Mouse (Mus musculus): Measurements from ENCODE around the gene Pcx. TPM values are rescaled to one million over a fixed set of nuclear protein-coding genes. Genes with fewer than 3 reads are reported as not detected.

Gene Pcx
- polyA plus RNA-seq, 2 experiments = 16.4 to 25.6 TPM

DNA sequence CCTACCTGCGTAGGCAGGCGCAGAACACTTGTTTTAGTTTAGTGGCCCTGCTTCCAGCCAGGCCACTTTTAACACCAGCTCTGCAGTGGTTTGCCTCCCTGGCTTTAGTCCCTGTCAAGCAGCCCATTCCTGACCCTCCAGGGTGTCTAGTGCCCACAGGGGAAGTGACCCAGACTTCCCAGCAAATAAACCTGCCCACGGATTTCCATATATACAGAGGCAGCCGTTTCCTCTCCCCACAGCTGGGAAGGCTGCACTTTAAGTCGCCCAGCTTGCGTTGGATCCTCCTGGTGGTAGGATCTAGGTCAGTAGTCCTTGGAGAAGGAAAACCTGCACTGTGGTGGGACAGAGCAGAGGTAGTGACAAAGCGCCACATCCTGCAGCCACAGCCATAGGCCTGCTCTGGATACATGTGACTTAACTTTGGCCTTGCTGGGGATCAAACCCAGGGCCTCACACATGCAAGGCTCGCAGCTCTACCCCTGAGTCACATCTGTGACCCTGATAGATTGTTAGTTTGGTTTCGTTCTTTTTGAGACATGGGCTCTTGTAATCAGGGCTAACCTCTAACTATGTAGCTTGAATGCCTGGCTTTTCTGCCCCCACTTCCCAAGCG lies 19.1 kb upstream of the Pcx start:
- H3K36me3 ChIP-seq (replicated peaks; ENCODE audit: control insufficient read depth, insufficient read depth, low read depth) = no peaks in the 10 kb centered on the region
- no peak overlapping the region for H3K9ac ChIP-seq (replicated peaks)
- no peak overlapping the region for H3K4me2 ChIP-seq (ENCODE audit: low read depth)
- no peak for DNase-seq (ENCODE audit: low read depth in 3 of 3, low spot score in 3 of 3)
- WGBS (ENCODE audit: insufficient replicate concordance) = 58% methylated on average over 10 of the region's 10 CpGs
- H3K9me3 ChIP-seq (ENCODE audit: control insufficient read depth, low read length) = no peaks in the 10 kb centered on the region
- no peaks in the 10 kb centered on the region for H3K4me1 ChIP-seq (replicated peaks; ENCODE audit: control insufficient read depth in 2 of 2, insufficient read depth in 2 of 2, low read length in 1 of 2)
- no peak overlapping the region for H3K4me3 ChIP-seq (ENCODE audit: insufficient read depth in 1 of 2, low read depth in 2 of 2, low read length in 2 of 2)
- H3K27ac ChIP-seq = no peak overlapping the region
- no peaks in the 10 kb centered on the region for H3K27me3 ChIP-seq (ENCODE audit: control insufficient read depth, insufficient read depth, low read length)
- TF ChIP-seq CTCF (IDR thresholded peaks at IDR 0.05; ENCODE audit: low read depth) = no peak
- no peak for TF ChIP-seq EP300 (IDR thresholded peaks at IDR 0.05; ENCODE audit: low read depth)
- ATAC-seq (ENCODE audit: insufficient read depth) = no peak

DNA sequence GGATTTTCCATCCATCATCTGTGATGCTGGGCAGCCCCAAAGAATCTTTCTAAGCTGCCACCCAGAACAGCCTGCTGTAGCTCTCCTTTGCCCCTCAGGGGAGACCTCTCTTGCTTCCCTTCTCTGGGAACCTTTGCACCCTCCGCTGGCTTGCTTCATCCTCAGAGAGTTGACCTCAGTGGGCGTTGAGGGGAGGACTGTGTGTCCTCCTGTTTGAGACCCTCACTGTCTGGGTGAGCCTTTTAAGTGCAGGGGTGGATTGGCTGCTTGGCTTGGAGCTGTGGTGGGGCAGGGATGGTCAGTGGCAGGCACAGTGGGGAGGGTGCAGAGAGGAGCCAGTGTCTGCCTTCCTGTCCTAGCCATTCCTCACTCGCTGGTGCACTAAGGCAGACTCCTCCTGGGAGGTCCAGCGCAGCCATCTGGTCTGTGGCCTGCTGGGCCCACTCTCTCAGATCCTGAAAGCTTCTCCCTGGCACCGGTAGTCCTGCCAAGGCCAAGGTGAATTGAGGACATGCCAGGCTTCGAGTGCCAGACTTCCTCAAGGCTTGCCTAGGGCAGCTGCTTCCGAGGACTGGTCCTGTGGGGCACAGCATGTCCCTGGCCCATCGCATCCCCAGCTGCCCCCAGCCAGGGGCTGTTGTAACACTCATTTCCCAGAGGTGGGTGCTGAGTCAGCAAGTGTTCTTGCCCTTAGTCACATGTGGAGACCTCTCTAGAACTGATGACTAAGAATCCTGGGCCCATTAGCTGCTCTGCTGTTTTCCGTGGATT lies 17.6 kb upstream of the Pcx start:
- WGBS (ENCODE audit: insufficient replicate concordance) = 49% methylated on average over 9 of the region's 9 CpGs
- no peak overlapping the region for H3K9ac ChIP-seq (replicated peaks)

DNA sequence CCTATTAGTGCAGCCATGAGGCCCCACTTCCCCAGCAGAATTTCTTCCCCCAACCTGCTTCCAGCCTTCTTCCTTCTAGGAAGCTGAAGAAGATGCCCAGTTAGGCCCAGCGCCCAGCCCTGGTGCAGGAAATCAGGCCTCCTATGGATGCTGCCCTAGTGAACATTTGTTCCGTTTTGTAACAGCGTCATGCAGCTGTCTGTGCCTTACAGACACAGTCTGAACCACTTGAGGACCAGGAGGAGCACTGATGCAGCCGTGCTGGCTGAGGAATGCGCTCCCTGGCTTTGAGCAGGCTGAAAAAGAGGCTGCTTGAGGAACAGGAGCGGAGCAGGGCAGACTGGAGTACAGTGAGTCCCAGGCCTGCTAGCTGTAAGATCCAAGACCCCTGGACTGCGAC lies 15.6 kb upstream of the Pcx start:
- peaks cover 3 to 8% of the 10 kb centered on the region in 2 experiments; a peak in 3 of 4 replicates for H3K4me1 ChIP-seq (replicated peaks; ENCODE audit: control insufficient read depth in 2 of 2, insufficient read depth in 2 of 2, low read length in 1 of 2)

More for the DNA sequence above, 17.6 kb upstream of the Pcx start:
- Histone ChIP-seq H3K4me1 (replicated peaks; ENCODE audit: control insufficient read depth in 2 of 2, insufficient read depth in 2 of 2, low read length in 1 of 2) (peaks cover 0 to 4% of the 10 kb centered on the region in 2 experiments; a peak in 3 of 4 replicates), H3K4me3 (ENCODE audit: insufficient read depth in 1 of 2, low read depth in 2 of 2, low read length in 2 of 2) (no peak overlapping the region), H3K9me3 (ENCODE audit: control insufficient read depth, low read length) (no peaks in the 10 kb centered on the region), H3K36me3 (replicated peaks; ENCODE audit: control insufficient read depth, insufficient read depth, low read depth) (no peaks in the 10 kb centered on the region), H3K27ac (no peak overlapping the region), H3K27me3 (ENCODE audit: control insufficient read depth, insufficient read depth, low read length) (no peaks in the 10 kb centered on the region), H3K4me2 (ENCODE audit: low read depth) (no peak overlapping the region)
- no peak for DNase-seq (ENCODE audit: low read depth in 3 of 3, low spot score in 3 of 3)
- no peak for ATAC-seq (ENCODE audit: insufficient read depth)
- TF ChIP-seq EP300 (IDR thresholded peaks at IDR 0.05; ENCODE audit: low read depth) (no peak), CTCF (IDR thresholded peaks at IDR 0.05; ENCODE audit: low read depth) (no peak)

DNA sequence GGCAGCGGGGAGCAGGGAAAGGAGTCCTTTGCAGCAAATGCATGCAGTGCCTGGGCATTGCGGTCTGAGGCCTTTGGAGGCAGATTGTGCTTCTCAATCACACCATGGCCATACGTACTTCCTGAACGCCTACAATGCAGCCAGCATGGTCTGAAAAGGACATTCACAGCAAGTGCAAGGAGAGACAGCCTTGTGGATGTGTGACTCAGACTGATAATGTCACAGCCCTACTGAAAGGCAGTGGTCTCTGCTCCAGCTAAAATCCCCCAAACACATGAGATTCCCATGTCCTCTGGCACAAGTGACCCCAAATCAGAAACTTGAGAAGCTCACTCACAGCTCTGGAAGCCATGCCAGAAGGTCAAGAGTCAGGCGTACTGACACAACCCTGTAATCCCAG lies 14.5 kb upstream of the Pcx start:
- TF ChIP-seq EP300 (IDR thresholded peaks at IDR 0.05; ENCODE audit: low read depth) = no peak
- WGBS (ENCODE audit: insufficient replicate concordance) = 66% methylated on average over 5 of the region's 5 CpGs
- Histone ChIP-seq H3K4me2 (ENCODE audit: low read depth) (no peak overlapping the region), H3K9ac (replicated peaks) (no peak overlapping the region), H3K4me3 (ENCODE audit: insufficient read depth in 1 of 2, low read depth in 2 of 2, low read length in 2 of 2) (no peak overlapping the region), H3K4me1 (replicated peaks; ENCODE audit: control insufficient read depth in 2 of 2, insufficient read depth in 2 of 2, low read length in 1 of 2) (peaks cover 3 to 8% of the 10 kb centered on the region in 2 experiments; a peak in 3 of 4 replicates), H3K27me3 (ENCODE audit: control insufficient read depth, insufficient read depth, low read length) (no peaks in the 10 kb centered on the region), H3K27ac (no peak overlapping the region), H3K9me3 (ENCODE audit: control insufficient read depth, low read length) (no peaks in the 10 kb centered on the region), H3K36me3 (replicated peaks; ENCODE audit: control insufficient read depth, insufficient read depth, low read depth) (no peaks in the 10 kb centered on the region)
- no peak for DNase-seq (ENCODE audit: low read depth in 3 of 3, low spot score in 3 of 3)
- ATAC-seq (ENCODE audit: insufficient read depth) = no peak

More for the DNA sequence above, 15.6 kb upstream of the Pcx start:
- no peak overlapping the region for H3K4me2 ChIP-seq (ENCODE audit: low read depth)
- no peak for DNase-seq (ENCODE audit: low read depth in 3 of 3, low spot score in 3 of 3)
- H3K9me3 ChIP-seq (ENCODE audit: control insufficient read depth, low read length) = no peaks in the 10 kb centered on the region
- no peak overlapping the region for H3K9ac ChIP-seq (replicated peaks)
- TF ChIP-seq CTCF (IDR thresholded peaks at IDR 0.05; ENCODE audit: low read depth) (no peak), EP300 (IDR thresholded peaks at IDR 0.05; ENCODE audit: low read depth) (no peak)
- 66% methylated on average over 7 of the region's 7 CpGs for WGBS (ENCODE audit: insufficient replicate concordance)
- H3K36me3 ChIP-seq (replicated peaks; ENCODE audit: control insufficient read depth, insufficient read depth, low read depth) = no peaks in the 10 kb centered on the region
- no peak overlapping the region for H3K4me3 ChIP-seq (ENCODE audit: insufficient read depth in 1 of 2, low read depth in 2 of 2, low read length in 2 of 2)
- ATAC-seq (ENCODE audit: insufficient read depth) = no peak
- H3K27me3 ChIP-seq (ENCODE audit: control insufficient read depth, insufficient read depth, low read length) = no peaks in the 10 kb centered on the region
- H3K27ac ChIP-seq = no peak overlapping the region

DNA sequence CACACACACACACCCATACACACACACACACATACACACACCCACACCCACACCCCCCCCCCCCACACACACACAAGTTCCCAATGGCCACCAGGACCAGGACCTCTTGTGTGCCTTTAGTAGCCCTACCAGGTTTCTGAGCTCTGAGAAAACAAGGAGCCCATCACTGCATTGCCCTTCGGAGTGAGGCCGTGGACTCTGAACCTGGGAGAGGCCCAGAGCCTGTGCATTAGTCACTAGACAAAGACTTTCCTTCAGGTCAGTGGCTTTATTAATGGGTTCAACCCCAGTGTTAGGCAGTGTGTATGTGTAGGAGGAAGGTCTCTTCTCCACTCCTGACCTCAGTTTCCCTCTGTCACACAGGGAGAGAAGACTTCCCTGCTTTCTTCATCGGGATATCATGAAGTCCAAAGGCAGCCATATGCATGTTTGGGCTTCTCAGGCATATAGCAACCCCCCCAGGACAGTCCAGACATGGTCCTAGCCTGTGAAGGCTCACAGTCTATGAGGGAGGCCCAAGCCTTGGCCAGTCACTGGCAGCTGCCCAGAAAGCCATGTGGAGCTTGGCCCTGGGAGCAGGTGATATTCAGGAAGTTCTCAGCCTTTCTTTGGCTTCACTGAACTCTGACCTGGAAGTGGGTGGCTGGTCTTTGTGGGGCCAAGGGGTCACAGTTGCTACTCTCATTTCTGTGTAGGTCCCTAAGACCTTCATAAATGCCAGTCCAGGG lies 13.6 kb upstream of the Pcx start:
- DNase-seq (ENCODE audit: low read depth in 3 of 3, low spot score in 3 of 3) (no peak), ATAC-seq (ENCODE audit: insufficient read depth) (no peak)
- no peak overlapping the region for H3K9ac ChIP-seq (replicated peaks)
- no peak overlapping the region for H3K4me2 ChIP-seq (ENCODE audit: low read depth)
- H3K27me3 ChIP-seq (ENCODE audit: control insufficient read depth, insufficient read depth, low read length) = no peaks in the 10 kb centered on the region
- H3K27ac ChIP-seq = no peak overlapping the region
- H3K9me3 ChIP-seq (ENCODE audit: control insufficient read depth, low read length) = no peaks in the 10 kb centered on the region
- H3K4me3 ChIP-seq (ENCODE audit: insufficient read depth in 1 of 2, low read depth in 2 of 2, low read length in 2 of 2) = no peak overlapping the region
- WGBS (ENCODE audit: insufficient replicate concordance) = 71% methylated on average over 3 of the region's 3 CpGs
- no peaks in the 10 kb centered on the region for H3K36me3 ChIP-seq (replicated peaks; ENCODE audit: control insufficient read depth, insufficient read depth, low read depth)
- TF ChIP-seq EP300 (IDR thresholded peaks at IDR 0.05; ENCODE audit: low read depth) (no peak), CTCF (IDR thresholded peaks at IDR 0.05; ENCODE audit: low read depth) (no peak)
- peaks cover 3 to 8% of the 10 kb centered on the region in 2 experiments; a peak in 3 of 4 replicates for H3K4me1 ChIP-seq (replicated peaks; ENCODE audit: control insufficient read depth in 2 of 2, insufficient read depth in 2 of 2, low read length in 1 of 2)

All from liver, embryonic 14.5 days (tissue).